Mouse (Mus musculus) urinary bladder, postnatal 10 days (tissue): ENCODE results near the gene Vegfb.

ENCODE experiments used
- DNase-seq: peaks from one replicate; pipeline ENCODE4 v3.0.0; 2022; ENCODE audit warnings: low spot score

The Vegfb gene

GRCm38 (mm10) chr19:6987061-6987903 lies at the start of gene Vegfb:
Gene Vegfb, minus strand, starts transcription at chr19:6987651.
- no peak for DNase-seq

- no peak for DNase-seq
Observed at GRCm38 (mm10) chr19:7034006-7034405, 46.6 kb upstream of the Vegfb start.

- no peak for DNase-seq
Observed at GRCm38 (mm10) chr19:7029531-7029930, 42.1 kb upstream of the Vegfb start.

GRCm38 (mm10) chr19:7020224-7020641 lies 32.8 kb upstream of the Vegfb start:
- no peak for DNase-seq

- DNase-seq, result no peak
Observed at GRCm38 (mm10) chr19:7019191-7019590, 31.7 kb upstream of the Vegfb start, which contains the start of gene Fermt3. Gene Fermt3, minus strand, starts transcription at chr19:7019469.

GRCm38 (mm10) chr19:7018546-7018945 lies 31.1 kb upstream of the Vegfb start:
- no peak for DNase-seq

- DNase-seq, result no peak
Observed at GRCm38 (mm10) chr19:7017541-7018457, 30.3 kb upstream of the Vegfb start.

- DNase-seq, result no peak
Observed at GRCm38 (mm10) chr19:7014481-7015135, 27.2 kb upstream of the Vegfb start.

- DNase-seq, result no peak
Observed at GRCm38 (mm10) chr19:7013984-7014383, 26.5 kb upstream of the Vegfb start.

GRCm38 (mm10) chr19:7012426-7012825 lies 25.0 kb upstream of the Vegfb start:
- no peak for DNase-seq

- no peak for DNase-seq
Observed at GRCm38 (mm10) chr19:7006892-7007593, 19.6 kb upstream of the Vegfb start.

GRCm38 (mm10) chr19:6999360-7000063 lies 12.1 kb upstream of the Vegfb start:
- DNase-seq, result no peak

- DNase-seq, result no peak
Observed at GRCm38 (mm10) chr19:6997721-6998290, 10.4 kb upstream of the Vegfb start.

GRCm38 (mm10) chr19:6996006-6996405 lies 8.6 kb upstream of the Vegfb start, which contains the start of the genes Nudt22 and Trpt1:
Gene Nudt22, minus strand, starts transcription at chr19:6996117.
Gene Trpt1, plus strand, starts transcription at chr19:6996131.
- no peak for DNase-seq

GRCm38 (mm10) chr19:6995255-6995991 lies 8.0 kb upstream of the Vegfb start:
- DNase-seq, result no peak

GRCm38 (mm10) chr19:6994489-6994888 lies 7.0 kb upstream of the Vegfb start:
- no peak for DNase-seq

GRCm38 (mm10) chr19:6994002-6994401 lies 6.6 kb upstream of the Vegfb start:
- DNase-seq, result no peak

GRCm38 (mm10) chr19:6993011-6993770 lies 5.7 kb upstream of the Vegfb start:
- no peak for DNase-seq
